Mouse (Mus musculus) MEL (cell line): ENCODE measurements around the gene Epb41l5. TPM values are rescaled to one million over a fixed set of nuclear protein-coding genes. Genes with fewer than 3 reads are reported as not detected.

Experiments
- DNase-seq: peaks from one replicate; pipeline ENCODE4 v3.0.0; 2011; ENCODE audit warnings: low read depth, low spot score
- H3K27ac ChIP-seq: 2 replicates; pipeline ENCODE4 v1.5.1; 2012; ENCODE audit warnings: low read depth, mild to moderate bottlenecking, control low read depth, low read length, moderate library complexity; ENCODE audit not compliant: control insufficient read depth
- H3K27me3 ChIP-seq, 2 experiments: fragments of 150-350 bp in 1 of 2; sonication (generic) in 1 of 2; 2 replicates each; pipeline ENCODE4 v1.6.1; 2012; ENCODE audit warnings: low read length in 2 of 2, mild to moderate bottlenecking in 2 of 2, improper control_type of control experiment in 1 of 2, moderate library complexity in 1 of 2; ENCODE audit not compliant: insufficient read depth in 2 of 2, control insufficient read depth in 1 of 2
- H3K36me3 ChIP-seq, 2 experiments: 2 replicates each; pipeline ENCODE4 v1.6.1; 2012 to 2014; ENCODE audit warnings: low read length in 2 of 2, improper control_type of control experiment in 1 of 2, inconsistent platforms in 1 of 2, mild to moderate bottlenecking in 1 of 2; ENCODE audit not compliant: insufficient read depth in 2 of 2, control insufficient read depth in 1 of 2
- H3K4me1 ChIP-seq, 2 experiments: fragments of 150-350 bp in 1 of 2; sonication (generic) in 1 of 2; 2 replicates each; pipeline ENCODE4 v1.6.1; 2012; ENCODE audit warnings: low read length in 2 of 2, improper control_type of control experiment in 1 of 2, mild to moderate bottlenecking in 1 of 2; ENCODE audit not compliant: insufficient read depth in 2 of 2, control insufficient read depth in 1 of 2
- H3K4me3 ChIP-seq, 2 experiments: fragments of 150-350 bp in 1 of 2; sonication (generic) in 1 of 2; 2 replicates each; pipeline ENCODE4 v1.5.1; 2012; ENCODE audit warnings: low read depth in 2 of 2, low read length in 2 of 2, mild to moderate bottlenecking in 2 of 2, moderate library complexity in 2 of 2, control low read depth in 1 of 2, improper control_type of control experiment in 1 of 2; ENCODE audit not compliant: control insufficient read depth in 1 of 2, insufficient read depth in 1 of 2
- H3K79me2 ChIP-seq: 2 replicates; pipeline ENCODE4 v1.6.1; 2012; ENCODE audit warnings: mild to moderate bottlenecking, low read length, moderate library complexity; ENCODE audit not compliant: control insufficient read depth, poor library complexity, insufficient read depth
- H3K9ac ChIP-seq: 2 replicates; pipeline ENCODE4 v1.6.1; 2012; ENCODE audit warnings: low read depth, mild to moderate bottlenecking, control low read depth, low read length, moderate library complexity; ENCODE audit not compliant: control insufficient read depth, poor library complexity, severe bottlenecking
- H3K9me3 ChIP-seq: fragments of 150-350 bp; sonication (generic); replicated peaks from 2 replicates; pipeline ENCODE4 v1.6.1; 2012; ENCODE audit warnings: mild to moderate bottlenecking, low read length, improper control_type of control experiment, moderate library complexity; ENCODE audit not compliant: insufficient read depth
- CTCF ChIP-seq, 3 experiments: IDR thresholded peaks in 2 of 3; conservative IDR thresholded peaks in 1 of 3; 2 replicates each; pipeline ENCODE4 v1.5.1; 2011 to 2012; ENCODE audit warnings: low read length in 3 of 3, low read depth in 2 of 3, mild to moderate bottlenecking in 2 of 3, improper control_type of control experiment in 1 of 3, inconsistent platforms in 1 of 3, mixed read lengths in 1 of 3, moderate library complexity in 1 of 3; ENCODE audit not compliant: control insufficient read depth in 1 of 3, insufficient read depth in 1 of 3, poor library complexity in 1 of 3, severe bottlenecking in 1 of 3
- ELF1 ChIP-seq: IDR thresholded peaks from 2 replicates; pipeline ENCODE4 v1.6.1; 2014; ENCODE audit warnings: low read depth, mild to moderate bottlenecking, inconsistent platforms, low read length, improper control_type of control experiment, moderate library complexity
- EP300 ChIP-seq, 2 experiments: IDR thresholded peaks; 2 replicates each; pipeline ENCODE4 v1.6.1; 2011; ENCODE audit warnings: improper control_type of control experiment in 2 of 2, low read length in 2 of 2, low read depth in 1 of 2, mild to moderate bottlenecking in 1 of 2
- ETS1 ChIP-seq: IDR thresholded peaks from 2 replicates; pipeline ENCODE4 v1.6.1; 2012; ENCODE audit warnings: low read depth, mild to moderate bottlenecking, inconsistent platforms, low read length, improper control_type of control experiment, moderate library complexity
- GABPA ChIP-seq: IDR thresholded peaks from 2 replicates; pipeline ENCODE4 v1.6.1; 2012; ENCODE audit warnings: low read depth, mild to moderate bottlenecking, inconsistent platforms, low read length, improper control_type of control experiment, moderate library complexity
- GATA1 ChIP-seq: IDR thresholded peaks from 2 replicates; pipeline ENCODE4 v1.6.1; 2011; ENCODE audit warnings: low read depth, low read length, improper control_type of control experiment
- HCFC1 ChIP-seq: IDR thresholded peaks from 2 replicates; pipeline ENCODE4 v1.6.1; 2012; ENCODE audit warnings: low read depth, mild to moderate bottlenecking, inconsistent platforms, low read length, improper control_type of control experiment, moderate library complexity
- JUND ChIP-seq: IDR thresholded peaks from 2 replicates; pipeline ENCODE4 v1.6.1; 2011; ENCODE audit warnings: low read depth, mild to moderate bottlenecking, improper control_type of control experiment, low read length
- KAT2A ChIP-seq: conservative IDR thresholded peaks from 2 replicates; pipeline ENCODE4 v1.6.1; 2012; ENCODE audit warnings: low read depth, low read length, improper control_type of control experiment, inconsistent platforms
- MAFK ChIP-seq: IDR thresholded peaks from 2 replicates; pipeline ENCODE4 v1.6.1; 2011; ENCODE audit warnings: low read depth, mild to moderate bottlenecking, low read length, improper control_type of control experiment, borderline replicate concordance
- MAX ChIP-seq: IDR thresholded peaks from 2 replicates; pipeline ENCODE4 v1.6.1; 2011; ENCODE audit warnings: low read length, improper control_type of control experiment
- MXI1 ChIP-seq: IDR thresholded peaks from 2 replicates; pipeline ENCODE4 v1.6.1; 2011; ENCODE audit warnings: mild to moderate bottlenecking, low read depth, low read length, improper control_type of control experiment
- MYB ChIP-seq: IDR thresholded peaks from 2 replicates; pipeline ENCODE4 v1.6.1; 2011; ENCODE audit warnings: mild to moderate bottlenecking, low read depth, low read length, improper control_type of control experiment
- MYC ChIP-seq: IDR thresholded peaks from 2 replicates; pipeline ENCODE4 v1.6.1; 2011; ENCODE audit warnings: low read depth, mild to moderate bottlenecking, low read length, improper control_type of control experiment, moderate library complexity
- NELFE ChIP-seq: IDR thresholded peaks from 2 replicates; pipeline ENCODE4 v1.6.1; 2011; ENCODE audit warnings: low read depth, low read length, improper control_type of control experiment
- NRF1 ChIP-seq: IDR thresholded peaks from 2 replicates; pipeline ENCODE4 v1.6.1; 2014; ENCODE audit warnings: low read depth, mild to moderate bottlenecking, inconsistent platforms, low read length, improper control_type of control experiment, moderate library complexity; ENCODE audit not compliant: poor library complexity, insufficient read depth, severe bottlenecking
- POLR2A ChIP-seq, 2 experiments: IDR thresholded peaks; 2 replicates each; pipeline ENCODE4 v1.6.1; 2011 to 2012; ENCODE audit warnings: low read length in 2 of 2, mild to moderate bottlenecking in 2 of 2, control low read depth in 1 of 2, improper control_type of control experiment in 1 of 2, low read depth in 1 of 2, moderate library complexity in 1 of 2; ENCODE audit not compliant: control insufficient read depth in 1 of 2, insufficient read depth in 1 of 2, poor library complexity in 1 of 2
- POLR2AphosphoS2 ChIP-seq: IDR thresholded peaks from 2 replicates; pipeline ENCODE4 v1.6.1; 2011; ENCODE audit warnings: low read length, improper control_type of control experiment
- RAD21 ChIP-seq: IDR thresholded peaks from 2 replicates; pipeline ENCODE4 v1.6.1; 2011; ENCODE audit warnings: mild to moderate bottlenecking, low read depth, low read length, improper control_type of control experiment
- RCOR1 ChIP-seq: IDR thresholded peaks from 2 replicates; pipeline ENCODE4 v1.6.1; 2012; ENCODE audit warnings: low read depth, mild to moderate bottlenecking, inconsistent platforms, low read length, improper control_type of control experiment
- SMC3 ChIP-seq: IDR thresholded peaks from 2 replicates; pipeline ENCODE4 v1.6.1; 2011; ENCODE audit warnings: low read depth, low read length, improper control_type of control experiment
- UBTF ChIP-seq: IDR thresholded peaks from 2 replicates; pipeline ENCODE4 v1.6.1; 2012; ENCODE audit warnings: low read depth, mild to moderate bottlenecking, inconsistent platforms, low read length, improper control_type of control experiment, moderate library complexity, borderline replicate concordance; ENCODE audit not compliant: insufficient read depth
- USF1 ChIP-seq: IDR thresholded peaks from 2 replicates; pipeline ENCODE4 v1.6.1; 2014; ENCODE audit warnings: low read depth, mild to moderate bottlenecking, inconsistent platforms, low read length, improper control_type of control experiment, moderate library complexity
- ZC3H11A ChIP-seq: IDR thresholded peaks from 2 replicates; pipeline ENCODE4 v1.6.1; 2012; ENCODE audit warnings: low read depth, mild to moderate bottlenecking, inconsistent platforms, low read length, improper control_type of control experiment
- ZKSCAN1 ChIP-seq: IDR thresholded peaks from 2 replicates; pipeline ENCODE4 v1.6.1; 2012; ENCODE audit warnings: low read depth, mild to moderate bottlenecking, inconsistent platforms, low read length, improper control_type of control experiment, moderate library complexity
- ZNF384 ChIP-seq: IDR thresholded peaks from 2 replicates; pipeline ENCODE4 v1.6.1; 2012; ENCODE audit warnings: low read depth, mild to moderate bottlenecking, inconsistent platforms, low read length, improper control_type of control experiment
- polyA plus RNA-seq, 2 experiments: library from polyadenylated mRNA; stranded (reverse) in 1 of 2; unstranded in 1 of 2; fragments of >175 nt in 1 of 2; fragments of >200 nt in 1 of 2; gene quantifications; 2 replicates each; pipeline versions ENCODE4 v1.2.1 to v1.2.4; 2012; ENCODE audit warnings: low replicate concordance in 2 of 2, low read depth in 1 of 2; ENCODE audit not compliant: insufficient read length in 2 of 2, insufficient read depth in 1 of 2, missing spikeins in 1 of 2
- total RNA-seq: library from RNA; depleted of rRNA; stranded (reverse); fragments of 300-350 nt; gene quantifications from 2 replicates; pipeline ENCODE4 v1.2.3, GENCODE M21; 2012

The Epb41l5 gene
- total and polyA plus RNA-seq, 3 experiments: 7.0 to 8.8 TPM; not detected in 1

- no peak overlapping the region for H3K27ac ChIP-seq
- no peak overlapping the region for H3K9ac ChIP-seq
- no peaks in the 10 kb centered on the region for H3K79me2 ChIP-seq
- H3K27me3 ChIP-seq: no peaks in the 10 kb centered on the region
- peaks cover 0 to 3% of the 10 kb centered on the region in 2 experiments; a peak in 1 of 4 replicates for H3K36me3 ChIP-seq
- H3K4me1 ChIP-seq: peaks cover 0 to 23% of the 10 kb centered on the region in 2 experiments; a peak in 2 of 4 replicates
- TF ChIP-seq MAFK (no peak), ZC3H11A (no peak), USF1 (no peak), HCFC1 (no peak), KAT2A (no peak), POLR2A (IDR thresholded peaks at IDR 0.05; ENCODE audit: control insufficient read depth in 1 of 2, insufficient read depth in 1 of 2, low read depth in 1 of 2, low read length in 2 of 2, poor library complexity in 1 of 2) (no peak), EP300 (IDR thresholded peaks at IDR 0.05; ENCODE audit: low read depth in 1 of 2, low read length in 2 of 2) (no peak), ELF1 (no peak), POLR2AphosphoS2 (no peak), MYB (no peak), SMC3 (no peak), ZNF384 (no peak), GATA1 (no peak), RAD21 (no peak), GABPA (no peak), MAX (no peak)
- H3K9me3 ChIP-seq: no peaks in the 10 kb centered on the region
- no peak for DNase-seq
- no peak overlapping the region for H3K4me3 ChIP-seq
Observed at GRCm38 (mm10) chr1:119509474-119509873, 139.3 kb downstream of the Epb41l5 start.

DNA sequence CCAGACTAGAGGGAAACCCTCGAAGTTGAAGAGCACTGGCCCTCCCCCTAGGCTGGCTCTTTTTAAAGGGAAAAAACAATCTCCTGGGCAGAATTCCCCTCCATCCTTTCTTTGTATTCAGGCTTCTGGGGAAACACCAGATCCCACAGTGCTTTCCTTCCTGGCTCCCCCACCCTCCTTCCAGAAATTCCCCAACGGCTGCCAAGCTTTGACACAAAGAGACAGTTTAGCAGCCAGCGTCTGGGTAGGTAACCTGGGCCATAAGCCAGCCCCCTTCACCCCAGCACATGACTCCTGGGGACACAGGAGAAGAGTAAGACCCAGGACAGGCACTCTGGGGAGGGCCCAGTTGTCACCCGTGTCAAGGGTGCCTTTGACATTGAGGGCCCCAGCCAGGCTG is 140.3 kb downstream of the Epb41l5 start:
- Histone ChIP-seq H3K27ac (no peak overlapping the region), H3K4me3 (no peak overlapping the region), H3K27me3 (no peaks in the 10 kb centered on the region), H3K9ac (no peak overlapping the region), H3K79me2 (peaks cover 3% of the 10 kb centered on the region; the same call in 1 of the 2 replicates), H3K9me3 (no peaks in the 10 kb centered on the region), H3K36me3 (peaks cover 0 to 3% of the 10 kb centered on the region in 2 experiments; a peak in 1 of 4 replicates), H3K4me1 (peaks cover 0 to 28% of the 10 kb centered on the region in 2 experiments; a peak in 2 of 4 replicates)
- TF ChIP-seq ZC3H11A: no peak
- TF ChIP-seq ZKSCAN1: no peak
- TF ChIP-seq POLR2A (IDR thresholded peaks at IDR 0.05; ENCODE audit: control insufficient read depth in 1 of 2, insufficient read depth in 1 of 2, low read depth in 1 of 2, low read length in 2 of 2, poor library complexity in 1 of 2): no peak
- TF ChIP-seq MYC: no peak
- no peak for TF ChIP-seq MXI1
- TF ChIP-seq NRF1: no peak
- no peak for TF ChIP-seq MYB
- TF ChIP-seq JUND: no peak
- TF ChIP-seq UBTF: no peak
- TF ChIP-seq CTCF (IDR thresholded peaks at IDR 0.05 in 2 of 3, conservative IDR thresholded peaks at IDR 0.05 in 1 of 3; ENCODE audit: control insufficient read depth in 1 of 3, insufficient read depth in 1 of 3, low read depth in 2 of 3, low read length in 3 of 3, poor library complexity in 1 of 3, severe bottlenecking in 1 of 3): no peak
- TF ChIP-seq ELF1: no peak
- no peak for TF ChIP-seq ETS1
- TF ChIP-seq RCOR1: no peak
- TF ChIP-seq NELFE: no peak
- no peak for DNase-seq
